Mouse (Mus musculus): ENCODE measurements around the gene Pla2g4f. TPM values are rescaled to one million over a fixed set of nuclear protein-coding genes. Genes with fewer than 3 reads are reported as not detected.
A peak's percentile ranks its signal among the peaks of the same experiment; 100 is the strongest.

The Pla2g4f gene
- not detected in 2 replicates for polyA plus RNA-seq (2016; fragmentation: Nextera tagmentation; extraction: Ambion mirVana)

- no peaks in the 10 kb centered on the region for H3K9me3 ChIP-seq
- WGBS = 66% methylated on average over 3 of the region's 3 CpGs
- peaks cover 33% of the 10 kb centered on the region for H3K36me3 ChIP-seq (replicated peaks)
- no peak within 1 kb of the TSS for H3K4me3 ChIP-seq (replicated peaks)
- no peaks in the 10 kb centered on the region for H3K4me1 ChIP-seq
- H3K27ac ChIP-seq = no peak within 1 kb of the TSS
- H3K27me3 ChIP-seq = no peaks in the 10 kb centered on the region
- H3K4me2 ChIP-seq = no peak within 1 kb of the TSS
- no peak for ATAC-seq (ENCODE audit: low FRiP score)
- H3K9ac ChIP-seq = no peak within 1 kb of the TSS
Observed at GRCm38 (mm10) chr2:120313976-120314375, at the start of gene Pla2g4f. Pla2g4f (minus strand) TSS chr2:120314165.

DNA sequence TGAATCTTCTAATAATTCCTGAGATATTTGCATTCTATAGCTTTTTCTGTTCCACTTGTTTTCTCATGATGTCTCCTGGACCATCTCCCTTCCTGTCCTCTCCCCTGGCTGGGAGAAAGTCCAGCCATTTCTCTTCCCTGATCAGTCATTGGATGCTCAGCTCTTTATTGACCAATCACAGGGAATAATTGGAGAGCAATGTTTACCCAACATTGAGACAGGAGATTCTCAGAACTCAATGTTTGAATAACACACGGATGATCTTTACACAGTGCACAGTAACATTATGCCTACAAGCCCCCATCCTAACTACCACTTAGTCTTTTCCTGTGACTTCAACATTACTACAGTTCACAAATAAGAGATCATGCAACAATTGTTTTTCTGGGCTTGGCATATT lies 46.5 kb upstream of the Pla2g4f start:
- 82% methylated on average over 1 of the region's 1 CpGs for WGBS
- Histone ChIP-seq H3K4me2 (no peak overlapping the region), H3K4me3 (replicated peaks) (no peak overlapping the region), H3K4me1 (no peaks in the 10 kb centered on the region), H3K9ac (no peak overlapping the region), H3K27ac (no peak overlapping the region), H3K36me3 (replicated peaks) (peaks cover 59% of the 10 kb centered on the region), H3K9me3 (no peaks in the 10 kb centered on the region), H3K27me3 (no peaks in the 10 kb centered on the region)
- ATAC-seq (ENCODE audit: low FRiP score) = no peak

GRCm38 (mm10) chr2:120352682-120353646 lies 39.0 kb upstream of the Pla2g4f start, which contains the start of gene Vps39:
Vps39 (minus strand) TSS chr2:120353137.
- 11% methylated on average over 44 of the region's 44 CpGs for WGBS
- Histone ChIP-seq H3K9ac (peak within 1 kb of the TSS; percentile 82), H3K4me3 (replicated peaks) (peak within 1 kb of the TSS; percentile 92), H3K27me3 (no peaks in the 10 kb centered on the region), H3K4me1 (peaks cover 15% of the 10 kb centered on the region), H3K4me2 (peak within 1 kb of the TSS; percentile 74), H3K36me3 (replicated peaks) (peaks cover 32% of the 10 kb centered on the region), H3K9me3 (no peaks in the 10 kb centered on the region), H3K27ac (peak within 1 kb of the TSS; percentile 73)
- ATAC-seq (ENCODE audit: low FRiP score) = peak; percentile 98

- no peak overlapping the region for H3K27ac ChIP-seq
- ATAC-seq (ENCODE audit: low FRiP score) = no peak
- WGBS = 70% methylated on average over 5 of the region's 5 CpGs
- H3K4me2 ChIP-seq = no peak overlapping the region
- peaks cover 38% of the 10 kb centered on the region for H3K36me3 ChIP-seq (replicated peaks)
- no peak overlapping the region for H3K4me3 ChIP-seq (replicated peaks)
- peaks cover 15% of the 10 kb centered on the region for H3K4me1 ChIP-seq
- no peaks in the 10 kb centered on the region for H3K9me3 ChIP-seq
- no peaks in the 10 kb centered on the region for H3K27me3 ChIP-seq
- no peak overlapping the region for H3K9ac ChIP-seq
Observed at GRCm38 (mm10) chr2:120351321-120351720, 37.4 kb upstream of the Pla2g4f start.

- 91% methylated on average over 9 of the region's 9 CpGs for WGBS
Observed at GRCm38 (mm10) chr2:120348120-120348519, 34.2 kb upstream of the Pla2g4f start.

DNA sequence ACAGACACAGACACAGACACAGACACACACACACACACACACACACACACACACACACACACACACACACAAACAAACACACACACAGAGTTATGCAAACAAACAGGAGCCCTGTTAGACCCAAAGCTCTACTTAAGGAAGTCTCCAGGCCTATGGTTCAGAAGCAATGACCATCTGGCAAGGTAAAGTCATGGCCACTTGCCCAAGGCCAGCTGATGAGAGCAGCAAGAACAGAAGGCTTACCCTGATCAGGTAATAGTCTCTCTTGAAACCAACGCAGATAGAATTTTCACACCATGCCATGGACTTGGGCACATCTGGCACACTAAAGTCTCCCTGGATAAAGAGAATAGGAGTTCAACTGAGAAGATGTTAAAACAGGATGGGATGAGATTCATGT lies 27.8 kb upstream of the Pla2g4f start:
- no peak overlapping the region for H3K4me3 ChIP-seq (replicated peaks)
- H3K36me3 ChIP-seq (replicated peaks) = peaks cover 90% of the 10 kb centered on the region
- no peaks in the 10 kb centered on the region for H3K27me3 ChIP-seq
- no peak overlapping the region for H3K4me2 ChIP-seq
- no peak for ATAC-seq (ENCODE audit: low FRiP score)
- no peaks in the 10 kb centered on the region for H3K4me1 ChIP-seq
- H3K9me3 ChIP-seq = no peaks in the 10 kb centered on the region
- H3K27ac ChIP-seq = no peak overlapping the region
- H3K9ac ChIP-seq = no peak overlapping the region
- WGBS = 92% methylated on average over 1 of the region's 1 CpGs

More at GRCm38 (mm10) chr2:120348120-120348519, 34.2 kb upstream of the Pla2g4f start:
- ATAC-seq (ENCODE audit: low FRiP score) = no peak
- H3K4me3 ChIP-seq (replicated peaks) = no peak overlapping the region
- no peak overlapping the region for H3K27ac ChIP-seq
- H3K4me1 ChIP-seq = peaks cover 15% of the 10 kb centered on the region
- H3K9me3 ChIP-seq = no peaks in the 10 kb centered on the region
- no peak overlapping the region for H3K4me2 ChIP-seq
- no peak overlapping the region for H3K9ac ChIP-seq
- H3K27me3 ChIP-seq = no peaks in the 10 kb centered on the region
- H3K36me3 ChIP-seq (replicated peaks) = peaks cover 52% of the 10 kb centered on the region

DNA sequence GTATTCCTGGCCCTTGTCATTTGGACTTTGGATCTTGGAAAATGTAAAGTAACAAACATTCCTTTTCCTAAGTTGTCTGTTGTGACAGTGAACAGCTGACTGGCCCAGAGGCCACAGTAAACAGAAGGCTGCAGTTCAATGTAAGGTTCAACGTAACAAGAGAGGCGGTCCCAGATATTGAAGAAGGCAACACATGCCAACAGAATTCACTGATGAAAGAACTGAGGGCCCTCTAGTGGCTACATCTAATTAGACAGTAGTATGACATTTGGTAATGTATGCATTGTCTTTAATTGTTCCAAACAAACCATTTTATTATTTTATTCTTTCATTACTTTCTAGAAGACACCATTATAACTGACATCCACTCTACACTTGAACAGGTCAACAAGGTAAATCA lies 23.9 kb upstream of the Pla2g4f start:
- ATAC-seq (ENCODE audit: low FRiP score) = no peak
- Histone ChIP-seq H3K4me2 (no peak overlapping the region), H3K27me3 (no peaks in the 10 kb centered on the region), H3K4me3 (replicated peaks) (no peak overlapping the region), H3K36me3 (replicated peaks) (peaks cover 83% of the 10 kb centered on the region), H3K9me3 (no peaks in the 10 kb centered on the region), H3K27ac (no peak overlapping the region), H3K4me1 (no peaks in the 10 kb centered on the region), H3K9ac (no peak overlapping the region)
- WGBS = 72% methylated on average over 2 of the region's 2 CpGs

GRCm38 (mm10) chr2:120331575-120331974 lies 17.6 kb upstream of the Pla2g4f start:
- no peak overlapping the region for H3K27ac ChIP-seq
- WGBS = 94% methylated on average over 4 of the region's 4 CpGs
- ATAC-seq (ENCODE audit: low FRiP score) = no peak
- H3K4me1 ChIP-seq = no peaks in the 10 kb centered on the region
- H3K4me2 ChIP-seq = no peak overlapping the region
- H3K27me3 ChIP-seq = no peaks in the 10 kb centered on the region
- H3K36me3 ChIP-seq (replicated peaks) = peaks cover 80% of the 10 kb centered on the region
- no peaks in the 10 kb centered on the region for H3K9me3 ChIP-seq
- H3K9ac ChIP-seq = no peak overlapping the region
- no peak overlapping the region for H3K4me3 ChIP-seq (replicated peaks)

GRCm38 (mm10) chr2:120315077-120315476 lies 1.1 kb upstream of the Pla2g4f start:
- H3K9me3 ChIP-seq = no peaks in the 10 kb centered on the region
- H3K36me3 ChIP-seq (replicated peaks) = peaks cover 42% of the 10 kb centered on the region
- WGBS = 79% methylated on average over 4 of the region's 4 CpGs
- no peak overlapping the region for H3K27ac ChIP-seq
- H3K4me3 ChIP-seq (replicated peaks) = no peak overlapping the region
- H3K27me3 ChIP-seq = no peaks in the 10 kb centered on the region
- no peak for ATAC-seq (ENCODE audit: low FRiP score)
- H3K4me1 ChIP-seq = no peaks in the 10 kb centered on the region
- H3K9ac ChIP-seq = no peak overlapping the region
- no peak overlapping the region for H3K4me2 ChIP-seq

GRCm38 (mm10) chr2:120314487-120314886 lies 522 bp upstream of the Pla2g4f start:
- no peak for ATAC-seq (ENCODE audit: low FRiP score)
- no peaks in the 10 kb centered on the region for H3K9me3 ChIP-seq
- H3K4me2 ChIP-seq = no peak overlapping the region
- no peak overlapping the region for H3K27ac ChIP-seq
- no peak overlapping the region for H3K4me3 ChIP-seq (replicated peaks)
- H3K27me3 ChIP-seq = no peaks in the 10 kb centered on the region
- H3K9ac ChIP-seq = no peak overlapping the region
- no peaks in the 10 kb centered on the region for H3K4me1 ChIP-seq
- 89% methylated on average over 4 of the region's 4 CpGs for WGBS
- H3K36me3 ChIP-seq (replicated peaks) = peaks cover 38% of the 10 kb centered on the region

DNA sequence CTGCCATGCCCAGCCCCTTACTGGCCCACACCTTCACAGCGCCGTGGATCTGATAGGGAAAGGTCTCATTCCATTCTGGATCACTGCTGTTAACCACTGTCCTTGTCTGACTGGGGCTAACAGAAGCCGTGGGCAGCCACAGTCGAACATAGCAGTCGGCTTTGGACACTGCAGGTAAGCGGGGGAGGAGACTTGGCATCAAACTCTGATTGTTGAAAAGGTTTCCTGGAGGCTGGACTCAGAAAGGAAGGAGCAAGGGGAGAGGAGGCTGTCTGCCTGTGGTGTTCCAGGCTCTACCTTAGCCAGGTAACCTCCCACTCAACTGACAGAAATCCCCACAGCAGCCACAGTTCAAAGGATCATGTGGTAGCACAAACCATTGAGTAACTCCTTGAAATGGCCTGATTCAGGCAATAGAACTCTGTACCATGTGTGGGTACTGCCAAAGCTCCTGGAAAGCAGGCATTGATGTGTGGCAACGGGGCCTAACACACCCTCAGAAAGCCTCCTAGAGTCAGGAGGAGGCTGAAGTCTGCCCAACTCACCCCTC lies 1.6 kb downstream of the Pla2g4f start:
- Histone ChIP-seq H3K27ac (no peak overlapping the region), H3K9ac (no peak overlapping the region), H3K4me3 (replicated peaks) (no peak overlapping the region), H3K4me2 (no peak overlapping the region), H3K4me1 (no peaks in the 10 kb centered on the region), H3K9me3 (no peaks in the 10 kb centered on the region), H3K36me3 (replicated peaks) (peaks cover 17% of the 10 kb centered on the region), H3K27me3 (no peaks in the 10 kb centered on the region)
- 87% methylated on average over 7 of the region's 7 CpGs for WGBS
- ATAC-seq (ENCODE audit: low FRiP score) = no peak

GRCm38 (mm10) chr2:120304113-120304512 lies 9.9 kb downstream of the Pla2g4f start:
- Histone ChIP-seq H3K4me1 (no peaks in the 10 kb centered on the region), H3K4me3 (replicated peaks) (no peak overlapping the region), H3K4me2 (no peak overlapping the region), H3K27me3 (no peaks in the 10 kb centered on the region; the same call in 1 of the 2 replicates), H3K9me3 (no peaks in the 10 kb centered on the region), H3K36me3 (replicated peaks) (no peaks in the 10 kb centered on the region), H3K27ac (no peak overlapping the region), H3K9ac (no peak overlapping the region)
- WGBS = 36% methylated on average over 3 of the region's 3 CpGs
- ATAC-seq (ENCODE audit: low FRiP score) = no peak

All from forebrain, embryonic 12.5 days (tissue).